Mouse (Mus musculus) heart, postnatal 0 days (tissue): ENCODE measurements around the gene Rps3. TPM values are rescaled to one million over a fixed set of nuclear protein-coding genes. Genes with fewer than 3 reads are reported as not detected.

Experiments used
- ATAC-seq: fragments of 200-750 bp; cut with Nextera tagmentation; 2 replicates; pipeline ENCODE4 v1.8.0; 2017; ENCODE audit warnings: low read depth, moderate number of reproducible peaks, moderate library complexity; ENCODE audit not compliant: insufficient read depth
- DNase-seq: peaks from one replicate; pipeline ENCODE4 v3.0.0-alpha.2; 2016; ENCODE audit warnings: low spot score
- H3K27ac ChIP-seq: fragments of 300-500 bp; sonication (generic); 2 replicates; pipeline ENCODE4 v1.5.1; 2014; ENCODE audit warnings: low read depth, mild to moderate bottlenecking
- H3K27me3 ChIP-seq: fragments of 300-500 bp; sonication (generic); 2 replicates; pipeline ENCODE4 v1.6.1; 2014; ENCODE audit warnings: low read length, mixed read lengths; ENCODE audit not compliant: control insufficient read depth, insufficient read depth
- H3K36me3 ChIP-seq: fragments of 300-500 bp; sonication (generic); replicated peaks from 2 replicates; pipeline ENCODE4 v1.6.1; 2014; ENCODE audit warnings: low read length, mixed read lengths; ENCODE audit not compliant: control insufficient read depth, insufficient read depth
- H3K4me1 ChIP-seq: fragments of 300-500 bp; sonication (generic); 2 replicates; pipeline ENCODE4 v1.6.1; 2014; ENCODE audit warnings: antibody characterized with exemption; ENCODE audit not compliant: control insufficient read depth, insufficient read depth
- H3K4me2 ChIP-seq: fragments of 300-500 bp; sonication (generic); 2 replicates; pipeline ENCODE4 v1.6.1; 2014; ENCODE audit warnings: low read depth, mild to moderate bottlenecking, low read length, moderate library complexity
- H3K4me3 ChIP-seq: fragments of 300-500 bp; sonication (generic); 2 replicates; pipeline ENCODE4 v1.5.1; 2014; ENCODE audit warnings: low read depth, low read length
- H3K9ac ChIP-seq: fragments of 300-500 bp; sonication (generic); replicated peaks from 2 replicates; pipeline ENCODE4 v1.6.1; 2014; ENCODE audit warnings: low read depth, low read length, mixed read lengths
- H3K9me3 ChIP-seq: fragments of 300-500 bp; sonication (generic); replicated peaks from 2 replicates; pipeline ENCODE4 v1.6.1; 2016; ENCODE audit warnings: low read length; ENCODE audit not compliant: control insufficient read depth
- CTCF ChIP-seq: IDR thresholded peaks from 2 replicates; pipeline ENCODE4 v1.5.1; 2016; ENCODE audit warnings: antibody characterized with exemption, control low read depth, low read depth
- EP300 ChIP-seq: IDR thresholded peaks from 2 replicates; pipeline ENCODE4 v1.6.1; 2016; ENCODE audit warnings: antibody characterized with exemption, low read depth
- WGBS: fragments of 180-500 bp; shearing (Covaris S2); extraction: QIAGEN DNeasy Blood & Tissue Kit; methylation state at CpG from one replicate; pipeline ENCODE4 v1.1.7; 2014; 5-methylcytosine and 5-hydroxymethylcytosine counted together
- polyA plus RNA-seq: library from polyadenylated mRNA; unstranded; fragments of >200 nt; fragmentation: Nextera tagmentation; extraction: Ambion mirVana; gene quantifications from 2 replicates; pipeline ENCODE4 v1.2.1, GENCODE M21; 2015
- total RNA-seq: library from RNA; depleted of rRNA; stranded (reverse); fragments of >200 nt; gene quantifications from 2 replicates; pipeline ENCODE4 v1.2.3, GENCODE M21; 2014; ENCODE audit warnings: low replicate concordance

Gene Rps3
- total and polyA plus RNA-seq, 2 experiments from 2014 or later, result 439 to 804 TPM

GRCm38 (mm10) chr7:99499128-99499527 lies 15.6 kb upstream of the Rps3 start:
- no peaks in the 10 kb centered on the region for H3K9me3 ChIP-seq
- H3K27me3 ChIP-seq, result no peaks in the 10 kb centered on the region
- TF ChIP-seq CTCF (no peak), EP300 (no peak)
- no peak overlapping the region for H3K27ac ChIP-seq
- no peak overlapping the region for H3K9ac ChIP-seq
- H3K4me3 ChIP-seq, result no peak overlapping the region
- ATAC-seq, result no peak
- no peak for DNase-seq
- 39% methylated on average over 1 of the region's 1 CpGs for WGBS
- no peaks in the 10 kb centered on the region for H3K36me3 ChIP-seq
- no peak overlapping the region for H3K4me2 ChIP-seq
- H3K4me1 ChIP-seq, result no peaks in the 10 kb centered on the region

GRCm38 (mm10) chr7:99489708-99490107 lies 6.2 kb upstream of the Rps3 start:
- Histone ChIP-seq H3K4me1 (no peaks in the 10 kb centered on the region), H3K4me2 (no peak overlapping the region), H3K27ac (no peak overlapping the region), H3K27me3 (no peaks in the 10 kb centered on the region), H3K4me3 (no peak overlapping the region), H3K36me3 (no peaks in the 10 kb centered on the region), H3K9me3 (peaks cover 5% of the 10 kb centered on the region; the same call in 1 of the 2 replicates), H3K9ac (no peak overlapping the region)
- WGBS, result 69% methylated on average over 5 of the region's 5 CpGs
- TF ChIP-seq CTCF, result no peak
- TF ChIP-seq EP300, result no peak
- no peak for ATAC-seq
- no peak for DNase-seq

GRCm38 (mm10) chr7:99484679-99485078 lies 1.1 kb upstream of the Rps3 start:
- H3K9me3 ChIP-seq, result no peaks in the 10 kb centered on the region
- ATAC-seq, result no peak
- H3K27ac ChIP-seq, result 0 out of 2 replicates have a peak overlapping the region, but pooled peaks have one; percentile 57
- no peak overlapping the region for H3K4me2 ChIP-seq
- H3K9ac ChIP-seq, result no peak overlapping the region
- H3K4me3 ChIP-seq, result no peak overlapping the region
- 24% methylated on average over 1 of the region's 1 CpGs for WGBS
- peak; percentile 36 for DNase-seq
- H3K4me1 ChIP-seq, result peaks cover 7% of the 10 kb centered on the region; the same call in 1 of the 2 replicates
- peaks cover 23% of the 10 kb centered on the region for H3K36me3 ChIP-seq
- no peaks in the 10 kb centered on the region for H3K27me3 ChIP-seq
- TF ChIP-seq CTCF (no peak), EP300 (no peak)

GRCm38 (mm10) chr7:99483924-99484319 lies 384 bp upstream of the Rps3 start:
- Histone ChIP-seq H3K27ac (peak overlapping the region; percentile 57), H3K9ac (no peak overlapping the region), H3K27me3 (no peaks in the 10 kb centered on the region), H3K4me1 (peaks cover 7% of the 10 kb centered on the region; the same call in 1 of the 2 replicates), H3K4me3 (peak overlapping the region; percentile 18; the same call in 1 of the 2 replicates), H3K9me3 (no peaks in the 10 kb centered on the region), H3K36me3 (peaks cover 31% of the 10 kb centered on the region), H3K4me2 (peak overlapping the region; percentile 47)
- WGBS, result 45% methylated on average over 8 of the region's 8 CpGs
- TF ChIP-seq EP300 (no peak), CTCF (no peak)
- ATAC-seq, result no peak
- DNase-seq, result no peak

- ATAC-seq (no peak), DNase-seq (no peak)
- Histone ChIP-seq H3K27me3 (no peaks in the 10 kb centered on the region), H3K4me1 (peaks cover 7% of the 10 kb centered on the region; the same call in 1 of the 2 replicates), H3K4me3 (peak overlapping the region; percentile 62), H3K27ac (peak overlapping the region; percentile 81), H3K9ac (peak overlapping the region; percentile 87), H3K36me3 (peaks cover 43% of the 10 kb centered on the region), H3K4me2 (peak overlapping the region; percentile 91), H3K9me3 (no peaks in the 10 kb centered on the region)
- TF ChIP-seq EP300 (no peak), CTCF (no peak)
- 1% methylated on average over 6 of the region's 6 CpGs for WGBS
Measured at GRCm38 (mm10) chr7:99482637-99483036, 901 bp downstream of the Rps3 start.

- ATAC-seq (no peak), DNase-seq (no peak)
- Histone ChIP-seq H3K4me1 (peaks cover 2% of the 10 kb centered on the region; the same call in 1 of the 2 replicates), H3K27me3 (no peaks in the 10 kb centered on the region), H3K9me3 (no peaks in the 10 kb centered on the region), H3K4me3 (no peak overlapping the region), H3K36me3 (peaks cover 74% of the 10 kb centered on the region), H3K4me2 (no peak overlapping the region), H3K27ac (no peak overlapping the region), H3K9ac (no peak overlapping the region)
- WGBS, result 89% methylated on average over 5 of the region's 5 CpGs
- TF ChIP-seq CTCF (no peak), EP300 (no peak)
Measured at GRCm38 (mm10) chr7:99477235-99477634, 6.3 kb downstream of the Rps3 start.
